Mouse (Mus musculus) olfactory bulb, adult 2 months (tissue): ENCODE measurements around the gene Ptger4.

Experiments used
- CTCF ChIP-seq: fragments of 200-500 bp; IDR thresholded peaks from 2 replicates; pipeline ENCODE4 v1.5.1; 2012; ENCODE audit warnings: low read depth, mild to moderate bottlenecking, low read length, moderate library complexity; ENCODE audit not compliant: insufficient read depth
- POLR2A ChIP-seq: fragments of 200-500 bp; IDR thresholded peaks from 2 replicates; pipeline ENCODE4 v1.6.1; 2012; ENCODE audit warnings: mild to moderate bottlenecking, low read depth, low read length, moderate library complexity; ENCODE audit not compliant: insufficient read depth

DNA sequence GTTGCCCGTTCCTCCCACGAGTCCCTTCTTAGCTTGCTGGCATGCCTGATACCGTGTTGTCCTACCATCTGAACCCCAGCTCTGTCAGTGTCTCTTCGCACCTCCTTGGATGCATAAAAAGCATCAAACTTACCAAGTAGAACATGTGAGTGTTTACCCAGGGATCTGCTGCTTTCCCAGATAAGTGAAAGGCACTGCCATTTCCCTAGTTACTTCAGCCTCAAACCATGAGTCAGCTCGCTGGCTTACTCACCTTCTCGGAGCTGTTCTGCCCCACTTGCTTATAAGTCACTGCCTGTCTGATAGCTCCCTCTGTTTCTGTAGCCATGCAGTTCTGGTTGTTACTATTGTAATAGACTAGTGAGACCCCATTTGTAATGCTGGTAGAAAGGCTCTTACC is 49.5 kb downstream of the Ptger4 start:
- no peak for TF ChIP-seq CTCF
- no peak for TF ChIP-seq POLR2A
